Mouse (Mus musculus) thymus, adult 18-20 months (tissue): ENCODE measurements around the gene Rhbdf1.
A peak's percentile ranks its signal among the peaks of the same experiment; 100 is the strongest.

Experiments used
- DNase-seq, 2 experiments: peaks; one replicate each; pipeline ENCODE4 v3.0.0; 2022; ENCODE audit warnings: mixed read lengths in 2 of 2

Gene Rhbdf1

GRCm38 (mm10) chr11:32188881-32189280 lies 33.2 kb downstream of the Rhbdf1 start:
- DNase-seq, result no peak

GRCm38 (mm10) chr11:32187256-32187655 lies 34.8 kb downstream of the Rhbdf1 start:
- DNase-seq, result no peak

DNA sequence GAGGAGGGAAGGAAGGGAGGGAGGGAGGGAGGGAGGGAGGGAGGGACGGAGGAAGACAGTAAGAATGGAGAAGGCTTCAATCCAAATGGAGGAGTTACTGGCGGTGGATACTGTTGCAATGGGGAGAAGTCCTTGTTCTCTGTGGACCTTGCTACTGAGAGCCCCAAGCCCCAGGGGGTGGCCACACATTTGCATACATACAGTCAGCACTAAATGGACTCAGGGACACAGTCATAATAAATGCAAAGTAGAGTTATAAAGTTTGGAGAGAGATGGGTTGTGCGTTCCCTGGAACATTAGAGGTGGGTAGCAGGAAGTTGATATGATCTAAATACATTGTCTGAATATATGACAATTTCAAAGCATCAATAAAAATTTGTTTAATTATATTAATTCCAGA lies 36.1 kb downstream of the Rhbdf1 start:
- no peak for DNase-seq

DNA sequence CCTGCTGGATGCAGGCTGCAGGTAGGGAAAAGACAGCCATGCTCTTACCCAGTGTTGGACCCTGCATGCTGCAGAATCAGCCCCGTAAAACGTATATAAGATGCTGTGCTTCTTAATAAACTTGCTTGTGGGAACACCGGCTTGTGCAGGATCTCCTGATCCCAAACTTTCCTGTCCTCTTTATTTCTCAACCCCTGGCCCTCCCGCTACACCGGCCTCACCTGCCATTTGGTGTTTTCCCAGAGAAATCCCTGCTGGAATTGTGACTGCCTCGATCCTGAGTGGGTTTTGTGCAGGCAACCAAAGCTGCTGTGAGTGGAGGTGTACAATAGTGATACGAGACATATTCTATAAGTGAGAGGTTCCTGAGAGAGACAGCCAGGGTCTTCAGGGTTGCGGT lies 37.6 kb downstream of the Rhbdf1 start:
- DNase-seq, result no peak

- DNase-seq, result peak in 1 of 2 experiments; percentile 30
These were observed 39.9 kb downstream of the Rhbdf1 start for GRCm38 (mm10) chr11:32181973-32182868.

GRCm38 (mm10) chr11:32181246-32181645 lies 40.9 kb downstream of the Rhbdf1 start:
- DNase-seq, result no peak

GRCm38 (mm10) chr11:32178506-32178905 lies 43.6 kb downstream of the Rhbdf1 start:
- DNase-seq, result no peak

DNA sequence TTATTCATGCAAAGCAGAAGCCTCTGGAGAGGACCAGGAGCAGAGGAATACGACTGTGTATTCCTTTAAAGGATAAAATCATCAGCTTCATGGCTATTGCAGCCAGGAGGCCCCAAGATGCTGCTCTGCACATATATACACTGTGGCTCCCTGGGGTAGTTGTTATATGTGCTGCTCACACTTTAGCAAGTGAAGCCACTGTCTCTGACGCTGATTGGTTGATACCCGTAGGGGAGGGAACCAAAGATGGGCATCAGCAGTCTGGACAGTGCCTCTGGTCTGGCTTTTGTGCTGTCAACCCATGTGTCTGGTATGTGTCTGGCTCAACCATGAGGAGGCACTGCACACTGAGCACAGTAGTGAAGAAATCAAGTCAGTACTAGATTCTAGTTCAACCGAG lies 55.4 kb downstream of the Rhbdf1 start:
- DNase-seq, result no peak

- DNase-seq, result peak; percentile 77 to 78
These were observed 59.9 kb downstream of the Rhbdf1 start for GRCm38 (mm10) chr11:32161922-32162804.

DNA sequence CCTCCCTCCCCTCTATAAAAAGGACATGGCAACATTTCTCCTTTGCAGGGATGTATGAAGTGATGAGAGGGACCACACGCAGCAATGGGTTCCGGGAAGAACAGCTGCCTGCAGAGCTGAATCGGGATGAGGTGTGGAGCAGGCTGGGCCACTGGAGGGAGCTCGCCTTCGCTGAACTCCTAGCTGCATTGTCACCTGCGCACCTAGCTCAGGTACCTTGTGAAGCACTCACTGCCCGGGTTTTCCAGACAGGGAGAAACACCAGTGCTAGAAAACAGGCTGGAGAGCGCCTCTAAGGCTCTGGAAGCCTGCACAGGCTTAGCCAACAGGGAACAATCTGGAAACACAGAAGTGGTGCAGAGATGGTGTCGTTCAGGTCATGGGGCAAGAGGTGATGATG lies 60.6 kb downstream of the Rhbdf1 start:
- no peak for DNase-seq

- DNase-seq, result no peak
These were observed 61.8 kb downstream of the Rhbdf1 start for GRCm38 (mm10) chr11:32160341-32160740.
